Mouse (Mus musculus): ENCODE results near the gene Fundc1. TPM values are rescaled to one million over a fixed set of nuclear protein-coding genes. Genes with fewer than 3 reads are reported as not detected.

The Fundc1 gene
- total and polyA plus RNA-seq, 3 experiments: 10.6 to 47.3 (median 34.3) TPM

DNA sequence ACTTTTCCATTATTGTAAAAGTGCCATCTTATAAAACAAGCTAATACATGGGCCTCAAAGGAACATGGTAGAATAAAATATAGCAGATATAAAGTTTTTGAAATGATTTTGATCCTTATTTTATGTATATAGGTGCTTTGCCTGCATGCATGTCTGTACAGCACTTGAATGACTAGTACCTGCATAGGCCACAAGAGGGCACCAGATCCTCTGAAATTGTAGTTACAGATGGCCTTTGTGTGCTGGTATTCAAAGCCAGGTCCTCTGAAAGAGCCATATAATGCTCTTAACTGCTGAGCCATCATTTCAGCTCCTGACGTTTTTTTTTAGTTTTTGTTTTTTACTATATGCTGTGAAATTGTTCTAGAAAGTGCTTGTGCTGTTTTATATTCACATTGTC is 39.1 kb upstream of the Fundc1 start:
- no peaks in the 10 kb centered on the region for H3K27me3 ChIP-seq (replicated peaks)
- no peak overlapping the region for H3K27ac ChIP-seq (ENCODE audit: insufficient read depth, low read depth)
- TF ChIP-seq CTCF (conservative IDR thresholded peaks at IDR 0.05 in 1 of 2, IDR thresholded peaks at IDR 0.05 in 1 of 2; ENCODE audit: low read depth in 2 of 2, low read length in 2 of 2) (peak in 1 of 2 experiments; percentile 14; a peak in 1 of 4 replicates), ELF1 (IDR thresholded peaks at IDR 0.05; ENCODE audit: low read depth, low read length) (no peak)
- no peaks in the 10 kb centered on the region for H3K9me3 ChIP-seq (replicated peaks; ENCODE audit: low read length)
- no peak overlapping the region for H3K9ac ChIP-seq (ENCODE audit: insufficient read depth, low read depth)
- H3K36me3 ChIP-seq (replicated peaks in 1 of 2; ENCODE audit: control insufficient read depth in 1 of 2, insufficient read depth in 1 of 2, low read length in 1 of 2): no peaks in the 10 kb centered on the region
- dilution Hi-C loops (cut with MboI; ENCODE audit: extremely low pct_ligation_motif_present, extremely low pct_unique_long_range_greater_than_20kb, low sequenced_read_pairs): no loop called here
- no peaks in the 10 kb centered on the region for H3K79me2 ChIP-seq (replicated peaks; ENCODE audit: control insufficient read depth, extremely low read depth, insufficient read depth, poor library complexity, severe bottlenecking)
- no peak overlapping the region for H3K4me2 ChIP-seq (ENCODE audit: insufficient read depth, low read depth, poor library complexity, severe bottlenecking)
- H3K4me1 ChIP-seq (ENCODE audit: control insufficient read depth in 1 of 2, insufficient read depth in 2 of 2): no peaks in the 10 kb centered on the region
- DNase-seq (ENCODE audit: extremely low read depth): no peak
- in situ Hi-C loops (cut with MboI; ENCODE audit: low pct_ligation_motif_present, low pct_unique_long_range_greater_than_20kb, low sequenced_read_pairs): no loop called here
- H3K4me3 ChIP-seq (replicated peaks in 1 of 3; ENCODE audit: low read depth in 2 of 3, low read length in 2 of 3, poor library complexity in 1 of 3): no peak overlapping the region

DNA sequence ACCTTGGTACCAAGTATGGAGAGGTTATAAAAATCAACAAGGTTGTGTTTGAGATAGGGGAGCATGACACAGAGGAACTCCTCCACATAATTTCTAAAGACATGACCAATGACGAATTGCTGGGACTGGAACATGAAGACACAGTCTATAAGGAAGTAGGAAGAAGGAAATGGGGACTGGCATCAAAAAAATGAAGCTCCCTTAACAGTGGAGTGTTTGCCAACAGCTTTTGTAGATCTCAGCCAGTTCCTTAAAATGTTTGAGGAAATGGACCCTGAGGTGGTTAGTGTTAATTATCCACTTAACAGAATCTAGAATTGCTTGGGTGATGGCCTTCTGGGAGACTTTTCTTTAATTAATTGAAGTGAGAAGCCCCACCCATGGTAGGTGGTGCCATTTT is 36.6 kb upstream of the Fundc1 start:
- no peaks in the 10 kb centered on the region for H3K9me3 ChIP-seq (replicated peaks; ENCODE audit: low read length)
- H3K4me2 ChIP-seq (ENCODE audit: insufficient read depth, low read depth, poor library complexity, severe bottlenecking): no peak overlapping the region
- DNase-seq (ENCODE audit: extremely low read depth): no peak
- H3K4me1 ChIP-seq (ENCODE audit: control insufficient read depth in 1 of 2, insufficient read depth in 2 of 2): no peaks in the 10 kb centered on the region
- no peak overlapping the region for H3K4me3 ChIP-seq (replicated peaks in 1 of 3; ENCODE audit: low read depth in 2 of 3, low read length in 2 of 3, poor library complexity in 1 of 3)
- no peak overlapping the region for H3K9ac ChIP-seq (ENCODE audit: insufficient read depth, low read depth)
- H3K27ac ChIP-seq (ENCODE audit: insufficient read depth, low read depth): no peak overlapping the region
- no peaks in the 10 kb centered on the region for H3K36me3 ChIP-seq (replicated peaks in 1 of 2; ENCODE audit: control insufficient read depth in 1 of 2, insufficient read depth in 1 of 2, low read length in 1 of 2)
- no peak for TF ChIP-seq ZKSCAN1 (IDR thresholded peaks at IDR 0.05; ENCODE audit: borderline replicate concordance, low read depth, low read length)
- TF ChIP-seq ETS1 (conservative IDR thresholded peaks at IDR 0.05; ENCODE audit: low read depth, low read length): no peak
- TF ChIP-seq MEF2A (IDR thresholded peaks at IDR 0.05; ENCODE audit: borderline replicate concordance, low read depth, low read length): no peak
- TF ChIP-seq ZNF384 (IDR thresholded peaks at IDR 0.05; ENCODE audit: low read depth, low read length): no peak
- no peak for TF ChIP-seq NELFE (IDR thresholded peaks at IDR 0.05; ENCODE audit: low read depth, low read length)
- no peak for TF ChIP-seq ZC3H11A (IDR thresholded peaks at IDR 0.05; ENCODE audit: low read depth, low read length)
- no peak for TF ChIP-seq RAD21 (IDR thresholded peaks at IDR 0.05; ENCODE audit: low read depth, low read length)
- no peak for TF ChIP-seq ELF1 (IDR thresholded peaks at IDR 0.05; ENCODE audit: low read depth, low read length)
- no peak for TF ChIP-seq UBTF (IDR thresholded peaks at IDR 0.05; ENCODE audit: low read depth, low read length)
- no peak for TF ChIP-seq MAZ (IDR thresholded peaks at IDR 0.05; ENCODE audit: low read depth, low read length)
- no peak for TF ChIP-seq BHLHE40 (IDR thresholded peaks at IDR 0.05; ENCODE audit: low read depth, low read length)
- no peak for TF ChIP-seq MAFK (IDR thresholded peaks at IDR 0.05; ENCODE audit: insufficient replicate concordance, low read length)
- TF ChIP-seq TBP (conservative IDR thresholded peaks at IDR 0.05; ENCODE audit: low read depth, low read length): no peak
- TF ChIP-seq MYC (IDR thresholded peaks at IDR 0.05; ENCODE audit: low read depth, low read length): no peak
- TF ChIP-seq EP300 (IDR thresholded peaks at IDR 0.05; ENCODE audit: low read length): no peak
- no peak for TF ChIP-seq IRF4 (IDR thresholded peaks at IDR 0.05; ENCODE audit: low read depth, low read length)
- no peak for TF ChIP-seq NRF1 (IDR thresholded peaks at IDR 0.05; ENCODE audit: low read depth, low read length)
- no peak for TF ChIP-seq ZMIZ1 (IDR thresholded peaks at IDR 0.05; ENCODE audit: low read depth, low read length)
- no peak for TF ChIP-seq POLR2AphosphoS2 (IDR thresholded peaks at IDR 0.05; ENCODE audit: low read depth, low read length)
- dilution Hi-C loops (cut with MboI; ENCODE audit: extremely low pct_ligation_motif_present, extremely low pct_unique_long_range_greater_than_20kb, low sequenced_read_pairs): no loop called here
- H3K79me2 ChIP-seq (replicated peaks; ENCODE audit: control insufficient read depth, extremely low read depth, insufficient read depth, poor library complexity, severe bottlenecking): no peaks in the 10 kb centered on the region
- no peaks in the 10 kb centered on the region for H3K27me3 ChIP-seq (replicated peaks)
- in situ Hi-C loops (cut with MboI; ENCODE audit: low pct_ligation_motif_present, low pct_unique_long_range_greater_than_20kb, low sequenced_read_pairs): no loop called here

All from CH12.LX (cell line).